Comparison of ENCODE assay signal across 26 mouse cellular contexts in the genomic region with DNA sequence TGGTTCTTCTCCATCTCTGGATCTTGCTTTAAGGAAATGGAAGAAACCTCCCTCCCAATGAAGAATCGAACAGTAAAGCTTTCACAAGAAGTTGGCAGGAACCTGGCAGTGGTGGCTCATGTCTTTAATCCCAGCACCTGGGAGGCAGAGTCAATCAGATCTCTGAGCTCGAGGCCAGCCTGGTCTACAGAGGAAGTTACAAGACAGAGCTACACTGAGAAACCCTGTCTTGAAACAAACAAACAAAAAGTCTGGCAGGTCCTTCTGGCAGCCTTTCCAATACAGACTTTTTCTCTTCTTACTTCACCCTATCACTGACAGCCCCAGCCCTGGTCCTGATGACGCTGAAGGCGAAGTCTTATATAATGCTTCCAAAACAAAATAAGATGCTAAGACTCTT.
"Had no signal": no experiment of that assay in that cellular context is flagged by ENCODE, and none has a peak within 500 bp of the region (broad histone marks: within the 10 kb centered on the region; RNA-seq: fewer than 3 reads in every experiment).

No protein-coding gene starts in this region.

- H3K36me3 ChIP-seq: embryonic facial prominence, embryonic 10.5 days; embryonic facial prominence, embryonic 12.5 days; embryonic facial prominence, embryonic 13.5 days; embryonic facial prominence, embryonic 15.5 days; forebrain, embryonic 10.5 days; forebrain, embryonic 12.5 days; forebrain, embryonic 15.5 days had no signal

- H3K4me1 ChIP-seq: embryonic facial prominence, embryonic 10.5 days; embryonic facial prominence, embryonic 12.5 days; embryonic facial prominence, embryonic 13.5 days; embryonic facial prominence, embryonic 15.5 days; forebrain, embryonic 12.5 days; forebrain, embryonic 13.5 days; forebrain, embryonic 15.5 days had no signal

- H3K27me3 ChIP-seq: embryonic facial prominence, embryonic 12.5 days; embryonic facial prominence, embryonic 13.5 days; embryonic facial prominence, embryonic 15.5 days; forebrain, embryonic 12.5 days; forebrain, embryonic 13.5 days; forebrain, embryonic 15.5 days had no signal

- H3K9me3 ChIP-seq: embryonic facial prominence, embryonic 10.5 days; embryonic facial prominence, embryonic 12.5 days; embryonic facial prominence, embryonic 13.5 days; embryonic facial prominence, embryonic 15.5 days; forebrain, embryonic 10.5 days; forebrain, embryonic 12.5 days; forebrain, embryonic 13.5 days; forebrain, embryonic 15.5 days had no signal

- H3K4me3 ChIP-seq: embryonic facial prominence, embryonic 10.5 days; embryonic facial prominence, embryonic 12.5 days; embryonic facial prominence, embryonic 13.5 days; embryonic facial prominence, embryonic 15.5 days; erythroblast, embryonic 14.5 days; forebrain, embryonic 10.5 days; forebrain, embryonic 12.5 days; forebrain, embryonic 13.5 days; forebrain, embryonic 15.5 days; gastrocnemius, adult 2 months; heart, adult 2 months had no signal

- DNase-seq: cerebellum, adult 2 months; cerebellum, adult 8-10 months; cerebellum, adult 9-10 months; cerebellum, adult 9-11 months; cerebellum, postnatal 10 days; cerebellum, postnatal 14 days; cerebellum, postnatal 25 days; cerebellum, postnatal 36 days; embryo, embryonic 11 days; forebrain, postnatal 0 days; gastrocnemius, adult 2 months; gastrocnemius, postnatal 10 days; gastrocnemius, postnatal 14 days; gastrocnemius, postnatal 25 days; gastrocnemius, postnatal 36 days; heart, adult 18-20 months; heart, adult 2 months had no signal

- H3K27ac ChIP-seq: embryonic facial prominence, embryonic 10.5 days; embryonic facial prominence, embryonic 12.5 days; embryonic facial prominence, embryonic 13.5 days; embryonic facial prominence, embryonic 15.5 days; forebrain, embryonic 10.5 days; forebrain, embryonic 12.5 days; forebrain, embryonic 13.5 days; forebrain, embryonic 15.5 days; gastrocnemius, adult 2 months; heart, adult 2 months had no signal
